Mouse (Mus musculus): ENCODE data around the gene B4galt4. TPM values are rescaled to one million over a fixed set of nuclear protein-coding genes. Genes with fewer than 3 reads are reported as not detected.
A peak's percentile ranks its signal among the peaks of the same experiment; 100 is the strongest.

The B4galt4 gene
- total RNA-seq, 1 experiment = 6.0 TPM

- H3K36me3 ChIP-seq (ENCODE audit: control insufficient read depth, insufficient read depth, low read length, poor library complexity, severe bottlenecking) = no peaks in the 10 kb centered on the region
- TF ChIP-seq HCFC1 (IDR thresholded peaks at IDR 0.05; ENCODE audit: borderline replicate concordance, insufficient read depth, low read length) = no peak
- TF ChIP-seq CHD2 (IDR thresholded peaks at IDR 0.05; ENCODE audit: low read depth, low read length) = no peak
- H3K4me1 ChIP-seq (ENCODE audit: control insufficient read depth in 2 of 2, insufficient read depth in 2 of 2, low read length in 2 of 2, poor library complexity in 1 of 2) = peaks cover 0 to 4% of the 10 kb centered on the region in 2 experiments; a peak in 1 of 4 replicates
- in situ Hi-C loops (cut with MboI; ENCODE audit: low sequenced_read_pairs in 2 of 2, unreplicated experiment in 2 of 2) = no loop called here
- H3K9me3 ChIP-seq (ENCODE audit: control insufficient read depth, insufficient read depth, low read depth, low read length) = no peaks in the 10 kb centered on the region
- no peak overlapping the region for H3K4me3 ChIP-seq (ENCODE audit: insufficient read depth in 1 of 2, low read depth in 1 of 2, low read length in 2 of 2, poor library complexity in 1 of 2, severe bottlenecking in 1 of 2)
- H3K9ac ChIP-seq (ENCODE audit: insufficient read depth, low read depth, low read length, poor library complexity, severe bottlenecking) = no peak overlapping the region
- no peak overlapping the region for H3K27ac ChIP-seq (ENCODE audit: insufficient read depth, low read depth, low read length, poor library complexity, severe bottlenecking)
- no peak for DNase-seq (ENCODE audit: low read depth, low spot score)
Measured at GRCm38 (mm10) chr16:38721377-38721776, 20.7 kb upstream of the B4galt4 start.

GRCm38 (mm10) chr16:38724256-38724655 lies 17.8 kb upstream of the B4galt4 start:
- H3K4me1 ChIP-seq (ENCODE audit: control insufficient read depth in 2 of 2, insufficient read depth in 2 of 2, low read length in 2 of 2, poor library complexity in 1 of 2) = peaks cover 0 to 4% of the 10 kb centered on the region in 2 experiments; a peak in 1 of 4 replicates
- TF ChIP-seq HCFC1 (IDR thresholded peaks at IDR 0.05; ENCODE audit: borderline replicate concordance, insufficient read depth, low read length) (no peak), ZC3H11A (IDR thresholded peaks at IDR 0.05; ENCODE audit: borderline replicate concordance, low read depth, low read length) (no peak), MAFK (IDR thresholded peaks at IDR 0.05; ENCODE audit: insufficient read depth, low read depth, low read length) (no peak), ZNF384 (IDR thresholded peaks at IDR 0.05; ENCODE audit: low read depth, low read length) (no peak), CHD2 (IDR thresholded peaks at IDR 0.05; ENCODE audit: low read depth, low read length) (no peak)
- no peaks in the 10 kb centered on the region for H3K9me3 ChIP-seq (ENCODE audit: control insufficient read depth, insufficient read depth, low read depth, low read length)
- no peaks in the 10 kb centered on the region for H3K36me3 ChIP-seq (ENCODE audit: control insufficient read depth, insufficient read depth, low read length, poor library complexity, severe bottlenecking)
- no peak for DNase-seq (ENCODE audit: low read depth, low spot score)
- in situ Hi-C loops (cut with MboI; ENCODE audit: low sequenced_read_pairs in 2 of 2, unreplicated experiment in 2 of 2) = no loop called here
- H3K9ac ChIP-seq (ENCODE audit: insufficient read depth, low read depth, low read length, poor library complexity, severe bottlenecking) = no peak overlapping the region
- no peak overlapping the region for H3K4me3 ChIP-seq (ENCODE audit: insufficient read depth in 1 of 2, low read depth in 1 of 2, low read length in 2 of 2, poor library complexity in 1 of 2, severe bottlenecking in 1 of 2)
- no peak overlapping the region for H3K27ac ChIP-seq (ENCODE audit: insufficient read depth, low read depth, low read length, poor library complexity, severe bottlenecking)

GRCm38 (mm10) chr16:38724974-38725373 lies 17.1 kb upstream of the B4galt4 start:
- no peaks in the 10 kb centered on the region for H3K9me3 ChIP-seq (ENCODE audit: control insufficient read depth, insufficient read depth, low read depth, low read length)
- no peaks in the 10 kb centered on the region for H3K36me3 ChIP-seq (ENCODE audit: control insufficient read depth, insufficient read depth, low read length, poor library complexity, severe bottlenecking)
- H3K4me3 ChIP-seq (ENCODE audit: insufficient read depth in 1 of 2, low read depth in 1 of 2, low read length in 2 of 2, poor library complexity in 1 of 2, severe bottlenecking in 1 of 2) = 0 out of 4 replicates have a peak overlapping the region, but pooled peaks of 1 of the 2 experiments have one; percentile 24
- TF ChIP-seq CHD2 (IDR thresholded peaks at IDR 0.05; ENCODE audit: low read depth, low read length) = no peak
- no peak for TF ChIP-seq ZC3H11A (IDR thresholded peaks at IDR 0.05; ENCODE audit: borderline replicate concordance, low read depth, low read length)
- TF ChIP-seq MAFK (IDR thresholded peaks at IDR 0.05; ENCODE audit: insufficient read depth, low read depth, low read length) = no peak
- TF ChIP-seq HCFC1 (IDR thresholded peaks at IDR 0.05; ENCODE audit: borderline replicate concordance, insufficient read depth, low read length) = no peak
- no peak overlapping the region for H3K9ac ChIP-seq (ENCODE audit: insufficient read depth, low read depth, low read length, poor library complexity, severe bottlenecking)
- H3K4me1 ChIP-seq (ENCODE audit: control insufficient read depth in 2 of 2, insufficient read depth in 2 of 2, low read length in 2 of 2, poor library complexity in 1 of 2) = peaks cover 0 to 4% of the 10 kb centered on the region in 2 experiments; a peak in 1 of 4 replicates
- H3K27ac ChIP-seq (ENCODE audit: insufficient read depth, low read depth, low read length, poor library complexity, severe bottlenecking) = no peak overlapping the region
- DNase-seq (ENCODE audit: low read depth, low spot score) = no peak
- in situ Hi-C loops (cut with MboI; ENCODE audit: low sequenced_read_pairs in 2 of 2, unreplicated experiment in 2 of 2) = no loop called here

GRCm38 (mm10) chr16:38728576-38729132 lies 13.4 kb upstream of the B4galt4 start:
- H3K4me1 ChIP-seq (ENCODE audit: control insufficient read depth in 2 of 2, insufficient read depth in 2 of 2, low read length in 2 of 2, poor library complexity in 1 of 2) = peaks cover 0 to 4% of the 10 kb centered on the region in 2 experiments; a peak in 1 of 4 replicates
- H3K9me3 ChIP-seq (ENCODE audit: control insufficient read depth, insufficient read depth, low read depth, low read length) = no peaks in the 10 kb centered on the region
- no peak overlapping the region for H3K4me3 ChIP-seq (ENCODE audit: insufficient read depth in 1 of 2, low read depth in 1 of 2, low read length in 2 of 2, poor library complexity in 1 of 2, severe bottlenecking in 1 of 2)
- DNase-seq (ENCODE audit: low read depth, low spot score) = no peak
- in situ Hi-C loops (cut with MboI; ENCODE audit: low sequenced_read_pairs in 2 of 2, unreplicated experiment in 2 of 2) = no loop called here
- no peak overlapping the region for H3K9ac ChIP-seq (ENCODE audit: insufficient read depth, low read depth, low read length, poor library complexity, severe bottlenecking)
- no peak for TF ChIP-seq HCFC1 (IDR thresholded peaks at IDR 0.05; ENCODE audit: borderline replicate concordance, insufficient read depth, low read length)
- no peak for TF ChIP-seq ZNF384 (IDR thresholded peaks at IDR 0.05; ENCODE audit: low read depth, low read length)
- no peak for TF ChIP-seq MAFK (IDR thresholded peaks at IDR 0.05; ENCODE audit: insufficient read depth, low read depth, low read length)
- TF ChIP-seq CHD2 (IDR thresholded peaks at IDR 0.05; ENCODE audit: low read depth, low read length) = no peak
- TF ChIP-seq ZC3H11A (IDR thresholded peaks at IDR 0.05; ENCODE audit: borderline replicate concordance, low read depth, low read length) = no peak
- no peaks in the 10 kb centered on the region for H3K36me3 ChIP-seq (ENCODE audit: control insufficient read depth, insufficient read depth, low read length, poor library complexity, severe bottlenecking)
- no peak overlapping the region for H3K27ac ChIP-seq (ENCODE audit: insufficient read depth, low read depth, low read length, poor library complexity, severe bottlenecking)

GRCm38 (mm10) chr16:38729139-38729538 lies 12.9 kb upstream of the B4galt4 start:
- no peak for DNase-seq (ENCODE audit: low read depth, low spot score)
- Histone ChIP-seq H3K27ac (ENCODE audit: insufficient read depth, low read depth, low read length, poor library complexity, severe bottlenecking) (no peak overlapping the region), H3K4me3 (ENCODE audit: insufficient read depth in 1 of 2, low read depth in 1 of 2, low read length in 2 of 2, poor library complexity in 1 of 2, severe bottlenecking in 1 of 2) (no peak overlapping the region), H3K36me3 (ENCODE audit: control insufficient read depth, insufficient read depth, low read length, poor library complexity, severe bottlenecking) (no peaks in the 10 kb centered on the region), H3K9ac (ENCODE audit: insufficient read depth, low read depth, low read length, poor library complexity, severe bottlenecking) (no peak overlapping the region), H3K4me1 (ENCODE audit: control insufficient read depth in 2 of 2, insufficient read depth in 2 of 2, low read length in 2 of 2, poor library complexity in 1 of 2) (peaks cover 0 to 4% of the 10 kb centered on the region in 2 experiments; a peak in 1 of 4 replicates), H3K9me3 (ENCODE audit: control insufficient read depth, insufficient read depth, low read depth, low read length) (no peaks in the 10 kb centered on the region)
- TF ChIP-seq MAFK (IDR thresholded peaks at IDR 0.05; ENCODE audit: insufficient read depth, low read depth, low read length) (no peak), ZNF384 (IDR thresholded peaks at IDR 0.05; ENCODE audit: low read depth, low read length) (no peak), HCFC1 (IDR thresholded peaks at IDR 0.05; ENCODE audit: borderline replicate concordance, insufficient read depth, low read length) (no peak)
- in situ Hi-C loops (cut with MboI; ENCODE audit: low sequenced_read_pairs in 2 of 2, unreplicated experiment in 2 of 2) = no loop called here

All from ES-E14 (cell line).